Mouse (Mus musculus): Measurements from ENCODE around the gene Tbc1d9b.

Tbc1d9b gene

GRCm38 (mm10) chr11:50176351-50176750 lies 45.2 kb downstream of the Tbc1d9b start:
- no peak for DNase-seq (ENCODE audit: low spot score)

GRCm38 (mm10) chr11:50177111-50177510 lies 45.9 kb downstream of the Tbc1d9b start:
- no peak for DNase-seq (ENCODE audit: low spot score)

- DNase-seq (ENCODE audit: low spot score): no peak
Observed at GRCm38 (mm10) chr11:50178532-50179488, 47.6 kb downstream of the Tbc1d9b start.

DNA sequence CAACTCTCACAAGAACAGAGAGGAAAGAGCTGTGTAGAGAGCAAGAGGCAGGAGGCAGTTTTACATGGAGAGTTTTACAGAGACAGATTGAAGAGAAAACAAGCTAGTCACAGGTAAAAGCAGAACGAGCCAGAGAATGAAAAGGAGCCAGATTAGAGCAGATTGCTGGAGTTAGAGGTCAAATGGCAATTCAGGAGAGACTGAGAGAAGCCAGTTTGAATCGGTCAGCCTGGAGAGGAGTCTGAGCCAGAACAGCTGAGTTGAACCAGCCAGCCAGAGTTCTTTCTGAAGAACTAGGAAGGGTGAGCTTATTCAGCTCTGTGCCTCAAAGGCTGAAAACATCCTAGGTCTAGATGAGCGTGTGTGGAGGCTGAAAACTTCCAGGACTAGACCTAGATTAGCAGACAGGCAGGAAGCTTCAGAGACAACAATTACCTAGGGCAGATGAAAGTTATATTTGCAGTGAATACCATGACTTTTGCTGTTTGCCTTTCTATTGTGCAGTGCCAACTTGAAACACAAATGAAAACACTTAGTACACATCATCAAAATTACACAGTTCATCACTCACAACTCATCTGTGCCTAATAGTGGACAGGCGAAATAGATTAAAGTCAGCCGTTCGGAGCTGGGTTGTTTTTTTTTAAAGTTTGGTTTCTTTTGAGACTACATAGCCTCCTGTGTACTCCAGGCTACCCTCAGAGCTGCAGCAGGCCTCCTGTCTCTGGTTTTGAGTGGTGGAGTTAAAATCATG lies 49.5 kb downstream of the Tbc1d9b start:
- DNase-seq (ENCODE audit: low spot score): no peak

- no peak for DNase-seq (ENCODE audit: low spot score)
Observed at GRCm38 (mm10) chr11:50182702-50183101, 51.5 kb downstream of the Tbc1d9b start.

GRCm38 (mm10) chr11:50184788-50185187 lies 53.6 kb downstream of the Tbc1d9b start:
- no peak for DNase-seq (ENCODE audit: low spot score)

DNA sequence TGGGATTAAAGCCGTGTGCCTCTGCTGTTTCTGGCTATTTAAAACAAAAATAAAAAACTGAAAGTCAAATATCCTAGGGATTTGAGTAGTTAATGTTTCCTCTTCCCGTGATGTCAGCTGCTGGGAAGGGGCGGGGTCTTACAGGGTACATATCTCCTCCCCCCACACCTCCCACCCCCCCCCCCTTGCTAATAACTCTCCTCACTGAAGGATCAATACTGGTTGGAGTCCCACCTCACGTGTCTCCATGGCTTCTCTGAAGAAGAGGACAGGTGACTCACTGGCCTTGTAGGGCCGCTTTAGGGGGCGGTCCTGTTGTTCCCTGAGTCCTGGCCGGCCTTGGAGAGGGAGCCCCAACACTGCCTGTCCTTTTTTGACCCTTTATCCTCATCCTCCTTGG lies 57.5 kb downstream of the Tbc1d9b start:
- DNase-seq (ENCODE audit: low spot score): no peak

GRCm38 (mm10) chr11:50190362-50190761 lies 59.2 kb downstream of the Tbc1d9b start:
- DNase-seq (ENCODE audit: low spot score): no peak

DNA sequence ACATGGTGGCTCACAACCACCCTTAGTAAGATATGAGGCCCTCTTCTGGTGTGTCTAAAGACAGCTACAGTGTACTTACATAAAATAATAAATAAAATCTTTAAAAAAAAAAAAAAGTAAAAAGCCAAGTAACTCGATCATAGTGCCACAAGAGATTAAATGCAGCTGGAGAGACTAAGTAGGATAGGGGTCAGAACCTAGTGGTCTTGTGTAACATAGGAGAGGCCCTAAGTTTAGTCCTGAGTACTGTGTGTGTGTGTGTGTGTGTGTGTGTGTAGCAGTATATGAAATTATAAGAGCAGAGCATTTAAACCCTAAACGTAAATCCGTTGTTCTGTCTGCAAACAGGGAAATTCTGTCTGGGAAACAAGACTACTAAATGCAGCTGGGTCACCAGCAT lies 61.1 kb downstream of the Tbc1d9b start:
- no peak for DNase-seq (ENCODE audit: low spot score)

- DNase-seq (ENCODE audit: low spot score): no peak
Observed at GRCm38 (mm10) chr11:50194070-50194469, 62.9 kb downstream of the Tbc1d9b start.

GRCm38 (mm10) chr11:50194793-50195192 lies 63.6 kb downstream of the Tbc1d9b start:
- DNase-seq (ENCODE audit: low spot score): no peak

DNA sequence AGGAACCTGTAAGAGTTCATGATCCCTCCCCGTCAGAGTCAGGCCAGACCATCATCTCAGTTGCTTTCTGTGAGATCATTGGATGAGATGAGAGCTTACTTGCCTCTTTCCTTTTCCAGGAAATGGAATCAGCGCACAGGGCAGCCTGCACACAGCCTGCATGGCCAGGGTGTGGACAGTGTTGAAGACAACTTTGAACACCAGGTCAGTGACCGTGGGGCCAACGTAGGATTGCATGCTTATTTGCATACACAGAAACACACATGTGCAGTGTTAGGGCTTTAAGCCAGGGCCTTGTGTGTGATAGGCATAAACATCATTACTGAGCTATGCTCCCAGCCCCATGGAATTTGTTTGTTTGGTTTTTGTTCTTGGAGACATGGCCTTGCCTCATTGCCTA lies 66.3 kb downstream of the Tbc1d9b start:
- no peak for DNase-seq (ENCODE audit: low spot score)

GRCm38 (mm10) chr11:50198219-50198846 lies 67.1 kb downstream of the Tbc1d9b start:
- DNase-seq (ENCODE audit: low spot score): no peak

DNA sequence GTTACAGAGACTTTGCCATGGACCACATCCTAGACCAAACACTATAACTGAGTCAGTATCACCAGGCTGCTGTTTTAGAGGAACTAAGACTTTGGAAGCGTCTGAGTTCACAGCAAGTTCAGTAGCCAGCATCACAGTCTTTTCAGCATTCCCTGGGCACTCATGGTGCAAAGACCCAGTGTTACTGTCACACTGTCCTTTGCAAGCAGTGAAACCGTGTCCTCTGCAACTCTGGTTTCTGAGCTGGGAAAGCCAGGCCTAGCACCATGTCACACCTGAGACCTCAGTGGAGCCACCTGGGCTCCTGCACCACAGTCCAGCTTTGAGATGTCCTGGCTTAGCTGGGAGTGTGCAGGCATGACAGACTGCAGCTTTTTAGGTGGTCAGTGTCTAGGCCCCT lies 67.7 kb downstream of the Tbc1d9b start:
- DNase-seq (ENCODE audit: low spot score): no peak

GRCm38 (mm10) chr11:50200613-50201012 lies 69.4 kb downstream of the Tbc1d9b start:
- DNase-seq (ENCODE audit: low spot score): no peak

GRCm38 (mm10) chr11:50201590-50201989 lies 70.4 kb downstream of the Tbc1d9b start:
- no peak for DNase-seq (ENCODE audit: low spot score)

GRCm38 (mm10) chr11:50203302-50203827 lies 72.2 kb downstream of the Tbc1d9b start:
- no peak for DNase-seq (ENCODE audit: low spot score)

DNA sequence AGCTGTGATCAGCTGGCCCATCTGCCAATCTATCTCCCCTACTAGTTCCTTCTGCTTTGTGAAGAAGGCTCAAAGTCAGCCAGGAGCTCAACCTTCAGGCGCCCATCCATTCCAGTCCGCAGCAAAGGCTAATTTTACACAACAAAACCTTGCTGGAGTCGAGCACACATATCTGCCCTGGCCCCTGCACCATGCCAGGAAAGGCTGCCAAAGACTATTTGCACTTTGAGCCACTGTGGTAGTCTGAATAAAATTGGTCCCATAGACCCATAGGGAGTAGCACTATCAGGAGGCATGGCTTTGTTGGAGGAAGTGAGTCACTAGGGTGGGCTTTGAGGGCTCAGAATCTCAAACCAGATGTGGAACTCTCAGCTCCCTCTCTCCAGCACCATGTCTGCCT lies 74.2 kb downstream of the Tbc1d9b start:
- no peak for DNase-seq (ENCODE audit: low spot score)

GRCm38 (mm10) chr11:50206037-50206436 lies 74.8 kb downstream of the Tbc1d9b start:
- DNase-seq (ENCODE audit: low spot score): no peak

- DNase-seq (ENCODE audit: low spot score): no peak
Observed at GRCm38 (mm10) chr11:50207344-50207743, 76.1 kb downstream of the Tbc1d9b start.

GRCm38 (mm10) chr11:50208039-50208438 lies 76.8 kb downstream of the Tbc1d9b start:
- DNase-seq (ENCODE audit: low spot score): no peak

DNA sequence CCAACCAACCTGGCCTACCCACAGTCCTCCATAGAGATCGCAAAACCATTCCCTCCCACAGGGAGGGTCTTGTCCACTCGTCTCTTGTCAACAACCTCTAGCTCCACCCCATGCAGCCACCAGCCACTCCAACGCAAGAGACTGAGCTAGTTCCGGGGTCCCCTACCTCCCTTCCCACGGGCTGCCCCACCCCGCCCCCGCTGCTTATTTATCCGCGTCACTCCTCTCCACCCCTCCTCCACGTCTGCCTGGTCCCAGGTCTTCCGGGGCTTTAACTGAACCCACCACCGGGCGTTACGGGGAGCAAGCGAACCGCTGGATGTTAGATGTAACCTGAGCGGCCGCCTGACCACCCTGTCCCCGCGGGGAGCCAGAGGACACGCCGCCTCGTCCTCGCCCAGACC lies 78.9 kb downstream of the Tbc1d9b start:
- peak; percentile 77 for DNase-seq (ENCODE audit: low spot score)

Measured in ovary, postnatal 14 days (tissue).